Mouse (Mus musculus): ENCODE measurements around the gene Pom121. TPM values are rescaled to one million over a fixed set of nuclear protein-coding genes. Genes with fewer than 3 reads are reported as not detected.

The Pom121 gene
- total and polyA plus RNA-seq, 2 experiments: 0.92 to 6.0 TPM

- H3K27me3 ChIP-seq (ENCODE audit: control insufficient read depth, insufficient read depth, low read length): no peaks in the 10 kb centered on the region
- no peak overlapping the region for H3K9ac ChIP-seq (ENCODE audit: low read depth, low read length)
- H3K36me3 ChIP-seq (ENCODE audit: control insufficient read depth, insufficient read depth, low read length): no peaks in the 10 kb centered on the region
- TF ChIP-seq POLR2A (IDR thresholded peaks at IDR 0.05; ENCODE audit: extremely low read depth, insufficient read depth, low read length) (no peak), CTCF (IDR thresholded peaks at IDR 0.05; ENCODE audit: low read depth, low read length) (no peak)
- H3K79me2 ChIP-seq (ENCODE audit: control insufficient read depth, insufficient read depth, low read length): no peaks in the 10 kb centered on the region
- H3K4me3 ChIP-seq (ENCODE audit: insufficient read depth, low read depth, low read length): no peak overlapping the region
- no peak for DNase-seq (ENCODE audit: extremely low read depth, low read depth, low spot score)
- WGBS: 63% methylated on average over 7 of the region's 7 CpGs
- no peaks in the 10 kb centered on the region for H3K4me1 ChIP-seq (ENCODE audit: control insufficient read depth, insufficient read depth, low read length)
- H3K27ac ChIP-seq (replicated peaks; ENCODE audit: insufficient read depth, low read depth, low read length): no peak overlapping the region
Measured at GRCm38 (mm10) chr5:135345989-135346388, 48.4 kb downstream of the Pom121 start.

- no peak for DNase-seq (ENCODE audit: extremely low read depth, low read depth, low spot score)
- no peaks in the 10 kb centered on the region for H3K79me2 ChIP-seq (ENCODE audit: control insufficient read depth, insufficient read depth, low read length)
- H3K27ac ChIP-seq (replicated peaks; ENCODE audit: insufficient read depth, low read depth, low read length): no peak overlapping the region
- 28% methylated on average over 3 of the region's 3 CpGs for WGBS
- no peak overlapping the region for H3K4me3 ChIP-seq (ENCODE audit: insufficient read depth, low read depth, low read length)
- no peak overlapping the region for H3K9ac ChIP-seq (ENCODE audit: low read depth, low read length)
- H3K4me1 ChIP-seq (ENCODE audit: control insufficient read depth, insufficient read depth, low read length): no peaks in the 10 kb centered on the region
- no peaks in the 10 kb centered on the region for H3K36me3 ChIP-seq (ENCODE audit: control insufficient read depth, insufficient read depth, low read length)
- no peaks in the 10 kb centered on the region for H3K27me3 ChIP-seq (ENCODE audit: control insufficient read depth, insufficient read depth, low read length)
- TF ChIP-seq CTCF (IDR thresholded peaks at IDR 0.05; ENCODE audit: low read depth, low read length) (no peak), POLR2A (IDR thresholded peaks at IDR 0.05; ENCODE audit: extremely low read depth, insufficient read depth, low read length) (no peak)
Measured at GRCm38 (mm10) chr5:135337575-135337974, 56.8 kb downstream of the Pom121 start.

- Histone ChIP-seq H3K79me2 (ENCODE audit: control insufficient read depth, insufficient read depth, low read length) (no peaks in the 10 kb centered on the region), H3K9ac (ENCODE audit: low read depth, low read length) (no peak overlapping the region), H3K36me3 (ENCODE audit: control insufficient read depth, insufficient read depth, low read length) (no peaks in the 10 kb centered on the region), H3K4me3 (ENCODE audit: insufficient read depth, low read depth, low read length) (no peak overlapping the region), H3K27ac (replicated peaks; ENCODE audit: insufficient read depth, low read depth, low read length) (no peak overlapping the region), H3K27me3 (ENCODE audit: control insufficient read depth, insufficient read depth, low read length) (no peaks in the 10 kb centered on the region), H3K4me1 (ENCODE audit: control insufficient read depth, insufficient read depth, low read length) (no peaks in the 10 kb centered on the region)
- TF ChIP-seq CTCF (IDR thresholded peaks at IDR 0.05; ENCODE audit: low read depth, low read length): no peak
- 79% methylated on average over 6 of the region's 6 CpGs for WGBS
- no peak for DNase-seq (ENCODE audit: extremely low read depth, low read depth, low spot score)
Measured at GRCm38 (mm10) chr5:135331161-135331560, 63.2 kb downstream of the Pom121 start.

GRCm38 (mm10) chr5:135330201-135330600 lies 64.1 kb downstream of the Pom121 start:
- no peaks in the 10 kb centered on the region for H3K79me2 ChIP-seq (ENCODE audit: control insufficient read depth, insufficient read depth, low read length)
- no peaks in the 10 kb centered on the region for H3K27me3 ChIP-seq (ENCODE audit: control insufficient read depth, insufficient read depth, low read length)
- no peak overlapping the region for H3K27ac ChIP-seq (replicated peaks; ENCODE audit: insufficient read depth, low read depth, low read length)
- DNase-seq (ENCODE audit: extremely low read depth, low read depth, low spot score): no peak
- TF ChIP-seq POLR2A (IDR thresholded peaks at IDR 0.05; ENCODE audit: extremely low read depth, insufficient read depth, low read length): no peak
- no peaks in the 10 kb centered on the region for H3K4me1 ChIP-seq (ENCODE audit: control insufficient read depth, insufficient read depth, low read length)
- no peak overlapping the region for H3K9ac ChIP-seq (ENCODE audit: low read depth, low read length)
- 84% methylated on average over 5 of the region's 5 CpGs for WGBS
- no peaks in the 10 kb centered on the region for H3K36me3 ChIP-seq (ENCODE audit: control insufficient read depth, insufficient read depth, low read length)
- no peak overlapping the region for H3K4me3 ChIP-seq (ENCODE audit: insufficient read depth, low read depth, low read length)

- no peak overlapping the region for H3K4me3 ChIP-seq (ENCODE audit: insufficient read depth, low read depth, low read length)
- 88% methylated on average over 4 of the region's 4 CpGs for WGBS
- H3K27me3 ChIP-seq (ENCODE audit: control insufficient read depth, insufficient read depth, low read length): no peaks in the 10 kb centered on the region
Measured at GRCm38 (mm10) chr5:135329471-135329870, 64.9 kb downstream of the Pom121 start.

More at GRCm38 (mm10) chr5:135329471-135329870, 64.9 kb downstream of the Pom121 start:
- Histone ChIP-seq H3K36me3 (ENCODE audit: control insufficient read depth, insufficient read depth, low read length) (no peaks in the 10 kb centered on the region), H3K9ac (ENCODE audit: low read depth, low read length) (no peak overlapping the region), H3K27ac (replicated peaks; ENCODE audit: insufficient read depth, low read depth, low read length) (no peak overlapping the region), H3K79me2 (ENCODE audit: control insufficient read depth, insufficient read depth, low read length) (no peaks in the 10 kb centered on the region), H3K4me1 (ENCODE audit: control insufficient read depth, insufficient read depth, low read length) (no peaks in the 10 kb centered on the region)
- no peak for DNase-seq (ENCODE audit: extremely low read depth, low read depth, low spot score)
- TF ChIP-seq POLR2A (IDR thresholded peaks at IDR 0.05; ENCODE audit: extremely low read depth, insufficient read depth, low read length) (no peak), CTCF (IDR thresholded peaks at IDR 0.05; ENCODE audit: low read depth, low read length) (no peak)

Other genes starting within 250 kb of the Pom121 start
- gene Tbl2, start 244.9 kb downstream of the Pom121 start, total RNA-seq (2014; rRNA removed): 5.8 and 8.0 TPM in 2 replicates
- gene Tbl2, start 244.9 kb downstream of the Pom121 start, polyA plus RNA-seq (2012; rRNA removed): 9.6 and 10.1 TPM in 2 replicates
- 10.5 and 11.9 TPM in 2 replicates for gene Bcl7b, start 226.3 kb downstream of the Pom121 start, total RNA-seq (2014; rRNA removed)
- gene Bcl7b, start 226.3 kb downstream of the Pom121 start, polyA plus RNA-seq (2012; rRNA removed): 17.6 and 20.2 TPM in 2 replicates
- 26.9 and 27.5 TPM in 2 replicates for gene Baz1b, start 207.3 kb downstream of the Pom121 start, total RNA-seq (2014; rRNA removed)
- 8.8 and 11.9 TPM in 2 replicates for gene Baz1b, start 207.3 kb downstream of the Pom121 start, polyA plus RNA-seq (2012; rRNA removed)
- not detected in 2 replicates for gene Fzd9, start 143.3 kb downstream of the Pom121 start, total RNA-seq (2014; rRNA removed)
- gene Fzd9, start 143.3 kb downstream of the Pom121 start, polyA plus RNA-seq (2012; rRNA removed): 0.05 and 0.07 TPM in 2 replicates
- not detected in 2 replicates for gene Fkbp6, start 44.5 kb downstream of the Pom121 start, total RNA-seq (2014; rRNA removed)
- not detected in 2 replicates for gene Fkbp6, start 44.5 kb downstream of the Pom121 start, polyA plus RNA-seq (2012; rRNA removed)
- not detected in 2 replicates for gene Trim50, start 41.3 kb downstream of the Pom121 start, total RNA-seq (2014; rRNA removed)
- not detected in 2 replicates for gene Trim50, start 41.3 kb downstream of the Pom121 start, polyA plus RNA-seq (2012; rRNA removed)
- gene Nsun5, start 24.6 kb downstream of the Pom121 start, total RNA-seq (2014; rRNA removed): 7.7 and 10.7 TPM in 2 replicates
- 16.4 and 23.7 TPM in 2 replicates for gene Nsun5, start 24.6 kb downstream of the Pom121 start, polyA plus RNA-seq (2012; rRNA removed)
- gene Hip1, start 150.6 kb upstream of the Pom121 start, total RNA-seq (2014; rRNA removed): 3.2 and 6.5 TPM in 2 replicates
- 2.2 and 3.1 TPM in 2 replicates for gene Hip1, start 150.6 kb upstream of the Pom121 start, polyA plus RNA-seq (2012; rRNA removed)
- gene Ccl26, start 169.0 kb upstream of the Pom121 start, total RNA-seq (2014; rRNA removed): not detected in 2 replicates
- gene Ccl26, start 169.0 kb upstream of the Pom121 start, polyA plus RNA-seq (2012; rRNA removed): not detected in 2 replicates
- gene Ccl24, start 178.5 kb upstream of the Pom121 start, total RNA-seq (2014; rRNA removed): 3.7 and 8.2 TPM in 2 replicates
- 1.8 and 5.3 TPM in 2 replicates for gene Ccl24, start 178.5 kb upstream of the Pom121 start, polyA plus RNA-seq (2012; rRNA removed)
- 8.5 and 9.7 TPM in 2 replicates for gene Rhbdd2, start 238.1 kb upstream of the Pom121 start, total RNA-seq (2014; rRNA removed)
- gene Rhbdd2, start 238.1 kb upstream of the Pom121 start, polyA plus RNA-seq (2012; rRNA removed): 17.0 and 20.9 TPM in 2 replicates

Data from liver, adult 2 months (tissue).